Mouse (Mus musculus): Measurements from ENCODE around the gene Heyl.
"Not testable (repeated sequence)": the region's sequence is repeated elsewhere in the genome, so short reads cannot be mapped to it uniquely, and the experiment has no call there.

Heyl gene

DNA sequence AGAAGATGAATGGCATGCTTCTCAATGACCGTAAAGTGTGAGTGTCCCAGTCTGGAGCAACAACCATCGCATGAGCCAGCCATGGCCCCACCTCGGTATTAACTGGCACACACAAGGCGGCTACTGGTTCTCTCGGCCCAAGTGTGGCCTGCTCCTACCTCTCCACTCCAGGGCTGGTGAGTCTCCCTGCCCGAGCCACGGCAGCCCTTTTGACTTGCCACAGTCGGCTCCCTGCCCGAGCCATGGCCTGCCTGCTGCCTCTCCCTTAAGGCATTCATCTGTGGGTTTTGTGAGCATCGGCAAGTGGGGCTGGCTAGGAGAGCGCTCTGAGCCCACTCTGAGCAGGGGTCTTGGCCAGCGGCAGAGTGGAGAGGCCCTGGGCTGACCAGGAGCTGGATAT, 55.7 kb downstream of the Heyl start:
- DNase-seq: no peak

DNA sequence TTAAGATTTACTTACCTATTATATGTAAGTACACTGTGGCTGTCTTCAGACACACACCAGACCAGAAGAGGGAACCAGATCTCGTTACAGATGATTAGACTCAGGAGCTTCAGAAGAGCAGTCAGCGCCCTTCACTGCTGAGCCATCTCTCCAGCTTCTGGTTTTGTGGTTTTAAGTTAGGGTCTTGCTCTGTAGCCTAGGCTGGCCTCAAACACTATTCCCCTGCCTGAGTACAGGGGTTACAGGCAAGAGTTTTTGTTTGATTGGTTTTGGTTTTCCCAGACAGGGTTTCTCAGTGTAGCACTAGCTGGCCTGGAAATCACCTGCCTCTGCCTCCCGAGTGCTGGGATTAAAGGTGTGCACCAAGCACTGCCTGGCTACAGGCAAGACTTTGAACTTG, 59.0 kb downstream of the Heyl start:
- DNase-seq: no peak

DNA sequence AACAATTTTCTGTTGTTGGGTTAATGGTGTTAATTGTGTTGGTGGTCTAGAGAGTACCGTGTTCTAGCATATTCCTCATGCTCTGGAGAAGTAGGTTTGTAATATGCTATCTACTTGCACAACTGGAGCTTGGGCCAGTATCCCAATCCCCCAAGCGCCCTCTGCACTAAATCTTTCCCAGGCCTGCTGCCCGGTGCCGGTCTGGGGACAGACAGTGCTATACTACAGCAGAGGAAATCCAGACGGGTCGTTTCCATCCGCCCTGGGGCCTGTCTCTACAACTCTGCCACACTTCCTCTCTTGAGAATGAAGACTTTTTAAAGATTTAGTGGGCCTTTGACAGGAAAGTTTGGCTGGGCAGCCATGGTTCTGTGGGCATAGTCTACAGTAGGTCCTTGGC, 59.6 kb downstream of the Heyl start:
- DNase-seq: no peak

DNA sequence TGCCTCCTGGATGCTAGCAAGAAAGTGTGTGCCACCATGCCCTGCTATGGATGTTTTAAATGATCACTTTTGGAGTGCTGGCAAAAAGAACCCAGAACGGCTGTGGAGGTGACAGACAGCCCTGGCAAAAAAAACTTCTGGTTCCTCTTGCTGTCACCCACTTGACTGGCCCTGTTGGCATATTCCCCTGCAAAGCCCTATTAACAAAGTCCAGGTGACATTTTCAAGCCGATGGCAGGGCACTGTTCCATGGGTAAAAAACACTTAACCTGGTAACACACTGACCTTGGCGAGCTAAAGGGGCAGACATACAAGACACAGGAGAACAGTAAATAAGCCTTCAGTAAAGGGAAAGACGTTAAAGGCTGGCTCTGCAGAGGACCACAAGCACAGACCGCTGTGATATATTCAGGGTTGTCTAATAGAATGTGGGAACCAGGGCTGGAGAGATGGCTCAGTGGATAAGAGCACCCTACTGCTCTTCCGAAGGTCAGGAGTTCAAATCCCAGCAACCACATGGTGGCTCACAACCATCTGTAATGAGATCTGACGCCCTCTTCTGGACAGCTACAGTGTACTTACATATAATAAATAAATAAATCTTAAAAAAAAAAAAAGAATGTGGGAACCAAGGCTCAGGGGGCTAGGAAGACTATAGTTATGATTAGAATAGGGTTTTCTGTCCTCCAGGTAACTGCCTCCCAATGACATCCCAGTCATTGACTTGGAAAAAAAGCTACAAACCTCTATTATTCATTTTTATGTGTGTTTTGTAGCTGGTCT, 60.5 kb downstream of the Heyl start:
- DNase-seq: no peak

DNA sequence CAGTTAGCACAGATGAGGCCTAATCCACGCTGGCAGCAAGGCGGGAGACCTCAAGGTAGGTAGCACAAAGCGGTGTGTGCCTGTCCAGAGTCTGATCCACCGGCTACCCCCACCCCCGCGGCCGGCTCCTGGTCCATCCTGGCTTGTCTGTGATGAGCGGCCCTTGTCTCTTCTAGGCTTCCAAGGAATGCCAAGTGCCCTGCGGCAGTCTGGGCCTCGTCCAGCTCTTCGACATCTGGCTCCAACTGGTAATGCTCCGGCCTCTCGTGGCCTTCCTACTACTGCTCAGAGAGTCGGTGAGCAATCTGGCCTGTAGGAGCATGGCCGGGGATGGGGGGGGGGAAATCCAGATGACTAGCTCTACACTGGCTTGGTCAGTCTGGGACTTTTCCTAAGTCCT, 61.7 kb downstream of the Heyl start:
- not testable (repeated sequence) for DNase-seq

DNA sequence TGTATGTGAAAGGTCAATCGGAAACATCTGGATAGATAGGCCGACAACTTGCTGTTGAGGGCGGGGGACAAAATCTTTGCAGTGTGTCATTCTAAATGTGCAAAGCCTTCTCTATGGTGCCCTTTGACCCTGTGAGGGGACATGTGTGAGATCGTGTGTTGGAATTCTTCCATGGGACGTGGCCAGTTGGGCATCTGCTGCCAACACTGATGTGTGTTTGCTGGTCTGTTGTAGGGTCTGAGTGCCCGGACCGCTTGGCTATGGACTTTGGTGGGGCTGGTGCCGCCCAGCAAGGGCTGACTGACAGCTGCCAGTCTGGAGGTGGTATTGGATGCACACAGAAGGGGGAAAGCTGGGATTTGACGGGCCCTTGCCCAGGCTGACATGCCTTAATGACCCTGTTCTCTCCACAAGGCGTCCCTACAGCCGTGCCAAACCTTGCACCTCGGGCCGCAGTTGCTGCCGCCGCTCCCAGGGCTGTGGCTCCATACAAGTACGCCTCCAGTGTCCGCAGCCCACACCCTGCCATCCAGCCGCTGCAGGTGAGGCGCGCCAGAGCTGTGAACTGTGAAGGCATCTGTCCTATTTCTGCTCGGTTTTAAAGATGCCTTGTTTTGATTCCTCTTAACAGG, 62.3 kb downstream of the Heyl start:
- DNase-seq: no peak

DNA sequence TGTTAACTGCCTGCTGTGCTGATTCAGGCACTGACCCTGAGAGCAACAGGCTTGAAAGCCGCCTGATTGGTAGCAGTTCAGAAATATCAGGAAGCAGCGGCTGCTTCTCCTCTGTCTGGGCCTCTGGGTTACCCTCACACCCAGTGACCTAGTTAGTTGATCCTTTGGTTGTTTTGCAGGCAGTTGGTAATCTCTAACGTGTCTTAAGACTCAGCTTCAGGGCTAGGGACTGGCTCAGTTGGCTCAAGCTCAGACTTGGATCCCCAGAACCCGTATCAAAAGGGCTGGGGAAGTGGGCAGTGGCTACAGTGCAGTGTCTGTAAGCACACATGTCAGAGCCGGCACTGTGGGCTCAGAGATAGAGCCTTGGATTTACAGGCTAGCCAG, 62.8 kb downstream of the Heyl start:
- DNase-seq: no peak

DNA sequence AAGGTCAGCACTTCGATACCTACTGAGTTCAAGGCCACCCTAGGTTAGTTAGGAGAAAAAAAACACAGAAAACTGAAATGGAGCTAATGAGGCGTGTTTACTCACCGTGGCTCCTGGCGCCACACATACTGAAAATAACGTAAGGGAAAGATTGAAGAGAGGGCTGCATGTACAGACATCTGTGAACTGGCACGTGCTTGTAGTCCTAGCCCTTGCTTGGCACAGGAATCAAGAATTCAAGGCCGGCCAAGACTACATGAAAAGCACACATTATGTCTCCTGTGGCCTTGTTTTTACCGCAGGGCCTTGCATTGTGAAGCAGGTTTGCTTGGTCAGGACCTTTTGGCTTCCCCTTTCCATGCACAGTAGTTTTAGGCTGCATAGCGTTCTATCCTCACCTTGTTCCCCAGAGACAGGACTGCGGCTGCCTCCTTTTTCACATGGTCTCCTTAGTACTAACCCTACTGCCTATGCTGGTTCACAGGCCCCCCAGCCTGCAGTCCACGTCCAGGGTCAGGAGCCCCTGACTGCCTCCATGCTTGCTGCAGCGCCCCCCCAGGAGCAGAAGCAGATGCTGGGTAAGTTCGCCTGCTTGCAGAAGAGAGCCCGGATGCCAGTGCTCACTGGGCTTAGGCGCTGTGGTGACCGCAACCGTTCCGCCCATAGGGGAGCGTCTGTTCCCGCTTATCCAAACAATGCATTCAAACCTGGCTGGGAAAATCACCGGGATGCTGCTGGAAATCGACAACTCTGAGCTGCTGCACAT, 64.0 kb downstream of the Heyl start:
- DNase-seq: no peak

DNA sequence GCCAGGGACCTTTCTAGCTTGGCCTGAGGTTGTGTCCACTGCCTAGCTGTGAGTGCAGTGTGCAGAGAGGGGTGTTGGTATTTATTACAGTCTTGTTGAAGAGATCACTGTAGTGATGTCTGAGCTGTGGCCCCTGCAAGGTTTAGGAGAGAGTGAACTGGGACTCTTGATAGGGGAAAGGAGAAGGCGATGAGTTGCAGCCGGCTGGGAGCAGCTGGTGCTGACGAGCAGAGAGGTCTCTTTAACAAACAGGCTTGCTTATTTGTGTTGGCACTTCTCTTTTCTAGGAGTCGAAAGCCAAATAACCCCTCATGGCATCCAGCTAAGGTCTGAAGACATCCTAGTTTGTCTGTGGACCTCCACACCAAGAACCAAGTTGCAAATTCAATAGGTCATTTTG, 64.9 kb downstream of the Heyl start:
- no peak for DNase-seq

DNA sequence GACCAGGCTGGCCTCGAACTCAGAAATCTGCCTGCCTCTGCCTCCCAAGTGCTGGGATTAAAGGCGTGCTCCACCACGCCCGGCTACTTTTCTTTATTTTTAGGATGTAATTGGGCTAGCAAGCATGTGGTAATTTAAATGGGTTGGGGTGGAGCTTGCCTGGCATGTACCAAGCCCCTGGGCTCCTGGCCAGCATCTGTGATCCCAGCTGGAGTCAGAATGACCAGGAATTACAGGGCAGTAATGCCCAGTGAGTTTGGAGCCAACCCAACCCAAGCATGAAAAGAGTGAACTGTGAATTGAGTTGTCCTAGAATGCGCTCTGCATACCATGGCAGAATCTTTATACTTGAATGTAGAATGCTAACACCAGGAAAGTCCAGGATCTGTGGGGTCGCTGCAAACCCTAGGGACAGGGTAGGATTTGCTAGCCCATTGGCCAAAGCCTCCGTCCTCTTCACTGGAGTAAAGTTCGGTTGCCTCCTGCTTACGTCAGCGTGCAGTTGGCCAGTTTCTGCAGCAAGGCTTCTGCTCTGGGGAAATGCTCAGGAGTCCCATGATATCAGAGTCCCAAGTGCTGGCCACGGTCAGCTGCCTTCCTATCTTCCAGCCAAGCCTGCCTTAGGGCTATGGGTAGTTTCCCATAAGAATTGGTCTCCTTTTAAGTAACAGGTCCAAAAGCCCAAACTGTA, 65.8 kb downstream of the Heyl start:
- DNase-seq: no peak

All from thymus, postnatal 4 days (tissue).